In genomic region chr11:83963991-83964921, GRCm38 (mm10) we compare ENCODE assay signal across 8 mouse cellular contexts. TPM values are rescaled to one million over a fixed set of nuclear protein-coding genes. Genes with fewer than 3 reads are reported as not detected.
DNase-seq lines count a peak whose midpoint lies in the region; ATAC-seq and TF ChIP-seq lines count a peak whose summit lies in the region.

TSS of gene Synrg (plus strand) at chr11:83964428.

- peak; percentile 88 for ATAC-seq in activated CD4-positive, CD25-positive, alpha-beta regulatory T cell, adult 4 months
- ATAC-seq in megakaryocyte progenitor cell, adult 5-6 weeks (replicated peaks; ENCODE audit: poor library complexity) = peak; percentile 94

- peak within 1 kb of the TSS; percentile 40 for H3K27ac ChIP-seq in cortical plate, adult 2 months (ENCODE audit: insufficient read depth, low read length)

- DNase-seq in gastrocnemius, postnatal 10 days = peak; percentile 92
- DNase-seq in induced T-regulatory cell, adult 2 months (ENCODE audit: low read depth) = peak; percentile 92
- peak; percentile 76 to 86 for DNase-seq in left cerebral cortex, adult 9 months (ENCODE audit: low spot score in 2 of 2)
- peak; percentile 90 for DNase-seq in right cerebral cortex, postnatal 14 days
- peak; percentile 83 to 90 for DNase-seq in urinary bladder, postnatal 36 days (ENCODE audit: low spot score in 2 of 2)

- TF ChIP-seq CTCF in cortical plate, adult 2 months (IDR thresholded peaks at IDR 0.05; ENCODE audit: extremely low read depth, insufficient read depth, low read length) = no peak

- H3K4me3 ChIP-seq in cortical plate, adult 2 months (ENCODE audit: insufficient read depth, low read length) = peak within 1 kb of the TSS; percentile 52

- peaks cover 5% of the 10 kb centered on the region; the same call in 1 of the 2 replicates for H3K4me1 ChIP-seq in cortical plate, adult 2 months (ENCODE audit: control insufficient read depth, insufficient read depth, low read length)

- peak; percentile 65 for TF ChIP-seq POLR2A in cortical plate, adult 2 months (IDR thresholded peaks at IDR 0.05; ENCODE audit: extremely low read depth, insufficient read depth, low read length)

RNA-seq across cellular contexts. Expression of gene Synrg, which starts in this region (rescaled TPM):
- polyA plus RNA-seq in activated CD4-positive, CD25-positive, alpha-beta regulatory T cell, adult 4 months (2017; shearing (Covaris generic)) = 10 to 100 TPM; 10.4 to 10.8 TPM
- 22.3 and 23.2 TPM in 2 replicates for polyA plus RNA-seq in cortical plate, adult 2 months (2012; rRNA removed)
- total RNA-seq in gastrocnemius, postnatal 10 days (2021) = 10 to 100 TPM; 32.1 to 41.5 TPM
- 20.4 and 25.3 TPM in 2 replicates for total RNA-seq in megakaryocyte progenitor cell, adult 5-6 weeks (2015)
- 13.2 and 14.6 TPM in 2 replicates for total RNA-seq in megakaryocyte progenitor cell, adult 5-6 weeks (2017)

Comparison
In these comparisons a context has a peak if more than half of its experiments do, and no peak if none do; other contexts are left out.
1. Peak in every context shown above with its lines: DNase-seq, ATAC-seq, H3K4me3 ChIP-seq and H3K27ac ChIP-seq.